18 mouse cellular contexts compared by ENCODE assay signal in genomic region chr6:91767550-91767949, GRCm38 (mm10). TPM values are rescaled to one million over a fixed set of nuclear protein-coding genes. Genes with fewer than 3 reads are reported as not detected.
"Had no signal": no experiment of that assay in that cellular context is flagged by ENCODE, and none has a peak within 500 bp of the region (broad histone marks: within the 10 kb centered on the region; RNA-seq: fewer than 3 reads in every experiment).

No protein-coding gene starts in this region.

- H3K9me3 ChIP-seq: kidney, embryonic 15.5 days; lung, embryonic 15.5 days had no signal

- H3K27me3 ChIP-seq: kidney, embryonic 15.5 days; lung, embryonic 15.5 days; midbrain, embryonic 13.5 days had no signal

- H3K4me1 ChIP-seq: kidney, embryonic 15.5 days; lung, embryonic 15.5 days; midbrain, embryonic 10.5 days; midbrain, embryonic 13.5 days had no signal

- H3K4me3 ChIP-seq: kidney, embryonic 15.5 days; layer of hippocampus, adult 2 months; lung, embryonic 15.5 days; midbrain, embryonic 10.5 days; midbrain, embryonic 13.5 days; myocyte had no signal

- H3K9ac ChIP-seq: kidney, embryonic 15.5 days; liver, embryonic 14.5 days; liver, postnatal 0 days; lung, embryonic 15.5 days; midbrain, embryonic 13.5 days had no signal

- H3K36me3 ChIP-seq: kidney, embryonic 15.5 days; lung, embryonic 15.5 days; midbrain, embryonic 10.5 days had no signal

- H3K27ac ChIP-seq: kidney, embryonic 15.5 days; layer of hippocampus, adult 2 months; liver, embryonic 14.5 days; lung, embryonic 15.5 days; midbrain, embryonic 10.5 days; midbrain, embryonic 13.5 days had no signal

- ATAC-seq: liver, postnatal 0 days; midbrain, embryonic 13.5 days; midbrain, embryonic 16.5 days had no signal

- DNase-seq: kidney, adult 8-10 months; kidney, postnatal 14 days; layer of hippocampus, adult 9-11 months; liver, postnatal 0 days; lung, postnatal 14 days; lung, postnatal 4 days; thymus, adult 18-20 months; thymus, postnatal 36 days had no signal

- H3K4me2 ChIP-seq: kidney, embryonic 15.5 days; liver, embryonic 11.5 days; lung, embryonic 15.5 days; midbrain, embryonic 13.5 days had no signal

RNA-seq across cellular contexts. Expression of gene Grip2, which starts 59.5 kb away (rescaled TPM):
- total RNA-seq: monocyte, adult 5-6 weeks had no signal
- polyA plus RNA-seq: liver, postnatal 0 days had no signal
